Mouse (Mus musculus) urinary bladder, postnatal 10 days (tissue): ENCODE measurements around the gene Rtf1.

ENCODE experiments used
- DNase-seq: peaks from one replicate; pipeline ENCODE4 v3.0.0; 2022; ENCODE audit warnings: low spot score

Gene Rtf1

GRCm38 (mm10) chr2:119730735-119731134 lies 55.9 kb downstream of the Rtf1 start:
- DNase-seq = no peak

GRCm38 (mm10) chr2:119737124-119737523 lies 62.3 kb downstream of the Rtf1 start:
- no peak for DNase-seq

GRCm38 (mm10) chr2:119740567-119740966 lies 65.7 kb downstream of the Rtf1 start:
- DNase-seq = no peak

- DNase-seq = no peak
These were observed 66.9 kb downstream of the Rtf1 start, which contains the start of gene Itpka for GRCm38 (mm10) chr2:119741581-119742411. Itpka (plus strand) TSS chr2:119742337.

- DNase-seq = no peak
These were observed 67.8 kb downstream of the Rtf1 start for GRCm38 (mm10) chr2:119742461-119743175.

- no peak for DNase-seq
These were observed 68.4 kb downstream of the Rtf1 start for GRCm38 (mm10) chr2:119743176-119743807.

GRCm38 (mm10) chr2:119743808-119744162 lies 68.9 kb downstream of the Rtf1 start:
- DNase-seq = no peak

- no peak for DNase-seq
These were observed 69.6 kb downstream of the Rtf1 start for GRCm38 (mm10) chr2:119744163-119745111.

- no peak for DNase-seq
These were observed 70.4 kb downstream of the Rtf1 start for GRCm38 (mm10) chr2:119745281-119745680.

GRCm38 (mm10) chr2:119747554-119747953 lies 72.7 kb downstream of the Rtf1 start:
- DNase-seq = no peak

GRCm38 (mm10) chr2:119749260-119749659 lies 74.4 kb downstream of the Rtf1 start:
- DNase-seq = no peak

GRCm38 (mm10) chr2:119757601-119758100 lies 82.8 kb downstream of the Rtf1 start:
- no peak for DNase-seq

- DNase-seq = no peak
These were observed 83.4 kb downstream of the Rtf1 start for GRCm38 (mm10) chr2:119758101-119758843.

- DNase-seq = no peak
These were observed 84.3 kb downstream of the Rtf1 start for GRCm38 (mm10) chr2:119758844-119759835.

- DNase-seq = no peak
These were observed 85.4 kb downstream of the Rtf1 start, which contains the start of gene Ltk for GRCm38 (mm10) chr2:119760251-119760650. Ltk (minus strand) TSS chr2:119760431.

- no peak for DNase-seq
These were observed 87.4 kb downstream of the Rtf1 start for GRCm38 (mm10) chr2:119762276-119762675.

- DNase-seq = no peak
These were observed 89.1 kb downstream of the Rtf1 start for GRCm38 (mm10) chr2:119763924-119764323.

- no peak for DNase-seq
These were observed 92.4 kb downstream of the Rtf1 start for GRCm38 (mm10) chr2:119767246-119767645.
